Mouse (Mus musculus) cerebellum, adult 18-20 months (tissue): ENCODE measurements around the gene Trmo.

ENCODE experiments used
- DNase-seq, 2 experiments: peaks; one replicate each; pipeline ENCODE4 v3.0.0; 2021

Trmo gene

DNA sequence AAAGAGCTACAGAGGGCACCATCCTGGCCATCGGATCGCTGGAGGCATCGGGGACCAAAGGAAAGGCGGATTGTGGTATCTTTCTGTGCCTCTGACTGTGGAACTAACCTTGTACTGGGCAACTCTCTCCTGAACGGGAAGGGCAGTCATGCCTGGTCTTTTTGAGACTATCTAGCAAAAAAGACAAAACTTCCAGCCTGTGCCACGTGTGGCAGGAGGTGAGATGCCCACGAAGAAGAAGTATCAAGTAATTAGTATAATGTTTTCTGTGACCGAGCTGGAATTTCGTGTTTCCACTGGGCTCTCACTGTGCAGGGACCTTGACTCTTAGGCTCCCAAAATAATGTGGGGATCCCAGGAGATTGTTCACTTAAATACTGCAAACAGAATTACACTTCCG lies 50.2 kb downstream of the Trmo start:
- no peak for DNase-seq

DNA sequence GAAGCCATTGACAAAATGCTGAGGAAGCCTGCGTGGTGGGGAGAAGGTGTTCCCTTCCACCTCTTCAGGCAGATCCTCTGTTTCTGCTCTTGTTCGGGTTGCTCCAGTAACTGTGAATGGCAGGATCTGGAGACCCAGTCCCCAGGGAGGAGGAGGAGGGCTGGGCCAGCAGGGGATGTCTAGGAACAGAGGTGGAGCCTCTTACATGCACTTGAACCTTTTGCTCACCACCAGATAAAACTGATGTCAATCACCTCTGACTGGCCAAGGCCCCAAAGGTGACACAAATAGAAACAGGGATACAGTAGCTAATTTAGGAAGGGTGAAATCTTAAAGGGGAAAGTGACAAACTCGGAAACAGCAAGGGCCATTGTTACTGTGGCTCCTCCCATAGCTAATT lies 51.2 kb downstream of the Trmo start:
- DNase-seq, result no peak

DNA sequence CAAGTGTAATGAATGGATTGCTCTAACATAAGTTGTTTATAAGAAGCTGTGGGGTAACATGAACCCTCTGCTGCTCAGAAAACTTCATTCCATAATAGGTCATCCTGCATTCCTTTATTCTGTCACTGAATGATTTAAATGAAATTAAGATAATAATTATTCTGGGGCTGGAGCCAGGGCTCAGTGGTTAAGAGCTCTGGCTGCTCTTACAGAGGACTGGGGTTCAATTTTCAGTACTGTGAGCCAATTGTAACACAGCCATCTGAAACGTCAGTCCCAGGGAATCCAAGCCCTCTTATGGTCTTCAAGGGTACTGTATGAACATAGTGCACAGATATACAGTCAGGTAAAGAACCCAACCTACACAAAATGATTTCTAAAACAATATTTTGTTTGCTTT lies 53.4 kb downstream of the Trmo start:
- no peak for DNase-seq

DNA sequence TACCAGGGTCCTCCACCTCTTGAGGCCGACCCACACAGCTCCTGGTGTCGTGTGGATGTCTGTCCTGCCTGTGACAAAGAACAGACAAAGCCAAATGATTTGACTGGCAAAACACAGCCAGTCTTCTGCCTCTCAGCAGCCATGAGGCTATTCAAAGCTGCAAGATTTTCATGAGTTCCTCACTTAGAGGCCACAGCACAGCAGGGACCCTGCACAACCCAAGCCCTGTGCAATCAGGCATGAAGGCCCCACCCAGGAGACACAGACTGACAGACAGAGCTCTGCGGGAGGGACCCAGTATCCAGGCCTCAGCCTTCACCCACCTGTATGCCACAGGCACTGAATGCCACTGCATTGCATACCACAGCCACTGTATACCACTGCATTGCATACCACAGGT lies 60.3 kb downstream of the Trmo start:
- no peak for DNase-seq
